Mouse (Mus musculus) small intestine, adult 2 months (tissue): ENCODE data around the gene Chmp6.

Experiments
- CTCF ChIP-seq: fragments of 200-500 bp; IDR thresholded peaks from 2 replicates; pipeline ENCODE4 v1.5.1; 2012; ENCODE audit warnings: low read depth, mild to moderate bottlenecking, control low read depth, inconsistent platforms, low read length, moderate library complexity, mixed read lengths; ENCODE audit not compliant: insufficient replicate concordance, insufficient read length; ENCODE audit errors: extremely low read depth
- POLR2A ChIP-seq: fragments of 200-500 bp; IDR thresholded peaks from 2 replicates; pipeline ENCODE4 v1.6.1; 2012; ENCODE audit warnings: low read depth, mild to moderate bottlenecking, control low read depth, inconsistent platforms, low read length, moderate library complexity

DNA sequence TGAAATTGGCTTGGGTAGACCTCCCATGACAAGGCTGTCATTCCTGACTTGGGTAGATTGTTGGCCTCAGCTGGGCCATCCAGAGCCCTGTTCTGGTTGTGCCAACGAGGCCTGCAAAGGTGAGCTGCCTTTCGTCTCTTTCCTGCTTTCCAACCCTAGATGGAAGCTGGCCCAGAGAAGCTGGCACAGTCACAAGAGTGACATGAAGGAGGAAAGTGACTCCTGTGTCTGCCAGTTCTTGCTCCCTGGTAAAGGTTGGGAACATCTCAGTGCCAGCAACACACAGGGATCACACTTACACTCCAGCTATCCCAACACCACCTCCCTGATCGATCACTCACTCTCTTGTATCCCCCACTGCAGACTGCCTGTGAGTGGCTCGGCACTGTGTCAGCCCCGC is 7.4 kb upstream of the Chmp6 start:
- no peak for TF ChIP-seq CTCF
- no peak for TF ChIP-seq POLR2A
